Mouse (Mus musculus): Measurements from ENCODE around the gene Ywhaq. TPM values are rescaled to one million over a fixed set of nuclear protein-coding genes. Genes with fewer than 3 reads are reported as not detected.

Ywhaq gene
- total RNA-seq, 4 experiments from 2014 or later, result 274 to 364 (median 289) TPM

Other genes starting within 250 kb of the Ywhaq start
- 10 to 100 TPM; 65.3 to 78.3 (median 69.5) TPM for gene Cpsf3, start 132.2 kb downstream of the Ywhaq start, total RNA-seq (2022)
- gene Itgb1bp1, start 131.4 kb downstream of the Ywhaq start, total RNA-seq (2022), result 100 to 1,000 TPM in 1 of 4 experiments, 10 to 100 TPM in 3; 74.6 to 123 (median 85.2) TPM
- gene Iah1, start 101.2 kb downstream of the Ywhaq start, total RNA-seq (2022), result 10 to 100 TPM; 53.0 to 61.9 (median 56.4) TPM
- 10 to 100 TPM; 33.8 to 47.2 (median 38.1) TPM for gene Adam17, start 44.0 kb downstream of the Ywhaq start, total RNA-seq (2022)

All from adrenal gland, adult 8-10 months (tissue).